Mouse (Mus musculus) kidney, adult 18-20 months (tissue): ENCODE measurements at regions not wholly inside any gene's neighbourhood (a gene's known extent, or its start where the extent isn't known, plus 50 kb on each side); places are given as distances from the start of the nearest gene placed in this dataset.
A peak's percentile ranks its signal among the peaks of the same experiment; 100 is the strongest.
"Not testable (repeated sequence)": the region's sequence is repeated elsewhere in the genome, so short reads cannot be mapped to it uniquely, and the experiment has no call there.

Experiments used
- DNase-seq: peaks from one replicate; pipeline ENCODE4 v3.0.0; 2021

- no peak for DNase-seq
Observed at GRCm38 (mm10) chr11:23079936-23080794, 72.8 kb downstream of the Fam161a start.

GRCm38 (mm10) chr11:23081616-23082015 is 74.3 kb downstream of the Fam161a start:
- DNase-seq = no peak

DNA sequence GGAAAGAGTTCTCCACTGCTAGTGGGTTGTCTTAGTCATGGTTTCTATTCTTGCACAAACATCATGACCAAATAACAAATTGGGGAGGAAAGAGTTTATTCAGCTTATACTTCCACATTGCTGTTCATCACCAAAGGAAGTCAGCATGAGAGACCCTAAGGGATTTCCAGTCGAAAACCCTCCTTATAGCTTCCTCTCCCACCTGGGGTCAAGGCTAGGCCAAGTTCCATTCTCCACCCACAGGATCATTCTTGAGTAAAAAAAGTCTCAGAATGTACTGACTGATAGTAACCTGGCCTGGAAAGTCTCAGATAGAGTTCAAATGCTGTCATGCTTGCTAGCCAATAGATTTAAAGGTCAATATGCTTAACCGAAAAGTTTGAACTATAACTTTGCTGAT is 76.5 kb downstream of the Fam161a start:
- DNase-seq = not testable (repeated sequence)

DNA sequence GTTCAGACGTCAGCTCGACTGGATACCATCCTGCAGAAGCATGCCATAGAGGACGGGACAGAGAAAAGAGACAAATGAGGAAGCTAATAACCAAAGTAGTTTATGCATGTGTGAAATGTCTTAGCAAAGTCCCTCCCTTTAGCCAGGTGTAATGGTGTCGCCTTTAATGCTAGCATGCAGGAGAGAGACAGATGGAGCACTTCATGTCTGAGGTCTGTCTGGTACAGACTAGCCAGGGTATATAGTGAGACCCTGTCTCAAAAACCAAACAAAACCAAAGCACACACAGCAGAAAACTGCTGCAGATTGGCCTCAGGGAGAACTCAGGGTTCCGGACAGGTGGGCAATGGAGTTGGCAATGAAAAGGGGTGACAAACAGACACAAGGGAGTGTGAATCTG is 88.0 kb downstream of the Fam161a start:
- no peak for DNase-seq

- not testable (repeated sequence) for DNase-seq
Observed at GRCm38 (mm10) chr11:23095723-23096122, 88.4 kb downstream of the Fam161a start.

DNA sequence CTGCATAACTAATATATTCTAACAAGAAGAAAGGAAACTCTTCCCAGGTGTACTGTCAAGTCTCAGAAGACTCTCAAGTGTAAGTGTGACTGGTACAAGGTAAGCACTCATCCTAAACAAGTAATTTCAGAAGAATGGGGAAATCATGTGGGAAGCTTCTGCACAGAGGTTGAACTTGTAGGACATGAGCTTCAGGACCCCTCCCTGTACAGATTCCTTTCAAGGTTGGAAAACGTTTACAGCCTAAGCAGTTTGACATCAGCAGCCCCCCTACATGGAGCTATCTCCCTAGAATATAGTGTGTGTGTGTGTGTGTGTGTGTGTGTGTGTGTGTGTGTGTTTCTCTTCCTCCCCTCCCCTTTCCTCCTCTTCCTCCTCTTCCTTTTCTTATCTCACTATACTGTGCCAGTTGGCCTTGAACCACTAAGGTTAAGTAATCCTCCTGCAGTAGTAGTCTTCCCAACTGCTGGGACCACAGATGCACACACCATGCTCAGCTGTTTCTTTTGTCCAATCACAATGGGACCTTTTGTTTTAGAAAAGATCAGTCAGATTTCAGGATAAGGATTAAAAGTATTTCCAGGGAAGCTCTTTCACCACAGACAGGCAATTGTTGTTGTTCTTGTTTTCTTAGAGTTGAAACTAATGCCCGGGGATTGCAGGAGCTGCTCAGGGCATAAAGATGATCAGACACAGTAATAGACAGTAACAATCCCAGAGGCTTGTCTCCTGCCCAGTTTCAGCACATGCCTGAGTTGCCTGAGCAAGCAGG is 89.3 kb downstream of the Fam161a start:
- no peak for DNase-seq

GRCm38 (mm10) chr11:23097223-23097490 is 89.8 kb downstream of the Fam161a start:
- DNase-seq = no peak

- peak; percentile 54 for DNase-seq
Observed at GRCm38 (mm10) chr11:23114636-23115035, 107.3 kb downstream of the Fam161a start.

GRCm38 (mm10) chr11:23120533-23121210 is 113.3 kb downstream of the Fam161a start:
- no peak for DNase-seq

DNA sequence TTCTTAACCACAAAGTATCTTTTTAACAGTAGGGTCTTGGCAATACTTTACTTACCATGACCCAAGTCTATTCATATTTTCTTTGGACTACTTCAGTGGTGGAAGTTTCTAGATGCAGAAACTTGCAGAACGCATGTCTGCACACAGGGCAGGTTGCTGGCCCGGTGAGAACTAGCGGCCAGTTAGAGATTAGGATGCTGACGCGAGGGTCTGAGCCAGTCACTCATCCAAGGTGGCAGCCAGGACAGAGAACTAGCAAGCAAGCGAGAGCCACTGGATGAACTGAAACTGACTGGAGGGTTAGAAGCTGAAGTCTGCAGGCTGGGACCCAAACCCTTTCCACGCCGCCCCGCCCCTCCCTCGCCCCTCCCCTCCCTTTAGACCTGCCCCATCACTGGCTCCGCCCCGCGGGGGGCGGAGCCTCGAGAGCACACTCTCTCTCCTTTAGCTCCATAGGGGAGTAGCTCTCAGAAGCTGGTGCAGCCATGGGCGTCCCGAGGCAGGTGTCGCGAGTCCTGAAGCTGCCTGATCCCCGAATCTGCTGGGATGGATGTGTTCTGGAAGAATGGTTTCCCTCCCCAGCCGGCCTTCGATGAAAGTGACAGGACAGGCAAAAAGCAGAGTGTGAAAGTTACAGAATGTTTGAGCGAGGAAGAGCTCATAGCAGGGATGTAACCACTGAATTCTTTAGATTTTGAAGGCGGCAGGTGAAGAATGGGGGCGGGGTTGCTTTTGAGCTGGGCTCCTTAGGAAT is 117.0 kb downstream of the Fam161a start:
- DNase-seq = peak; percentile 56

DNA sequence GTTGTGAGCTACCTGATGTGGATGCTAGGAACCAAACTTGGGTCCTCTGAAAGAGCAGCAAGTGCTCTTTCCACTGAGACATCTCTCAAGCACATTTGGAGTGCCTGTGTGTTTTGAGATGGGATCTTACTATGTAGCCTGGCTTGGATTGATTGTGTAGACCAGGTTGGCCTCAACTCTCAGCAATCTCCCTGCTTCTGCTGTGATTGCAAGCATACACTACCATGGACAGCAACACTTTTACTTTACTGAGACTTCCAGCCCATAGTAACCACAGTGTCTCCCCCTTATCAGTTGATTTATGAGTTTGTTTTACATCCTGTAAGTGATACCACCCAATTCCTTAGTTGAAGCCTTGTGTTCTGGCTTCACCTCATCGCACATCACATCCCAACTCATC is 123.8 kb downstream of the Fam161a start:
- no peak for DNase-seq

DNA sequence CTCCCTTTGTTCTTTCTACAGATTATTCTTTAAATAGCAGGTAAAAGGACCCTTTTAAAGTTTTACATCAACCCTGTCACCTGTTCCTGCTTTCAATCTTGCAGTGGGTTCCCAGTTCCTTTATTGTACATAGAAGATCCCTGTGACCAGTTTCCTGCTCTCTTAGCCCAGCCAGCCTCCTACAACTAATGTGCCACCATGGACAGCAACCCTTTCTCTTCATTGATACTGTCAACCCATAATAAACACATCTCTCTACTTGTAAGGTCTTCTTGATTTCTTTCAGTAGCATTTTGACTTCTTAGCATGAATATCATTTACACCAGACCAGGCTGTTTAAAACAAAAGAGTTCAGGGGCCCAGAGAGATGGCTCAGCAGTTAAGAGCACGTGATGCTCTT is 124.2 kb upstream of the Xpo1 start:
- DNase-seq = no peak

- DNase-seq = no peak
Observed at GRCm38 (mm10) chr11:23140429-23141099, 115.3 kb upstream of the Xpo1 start.

DNA sequence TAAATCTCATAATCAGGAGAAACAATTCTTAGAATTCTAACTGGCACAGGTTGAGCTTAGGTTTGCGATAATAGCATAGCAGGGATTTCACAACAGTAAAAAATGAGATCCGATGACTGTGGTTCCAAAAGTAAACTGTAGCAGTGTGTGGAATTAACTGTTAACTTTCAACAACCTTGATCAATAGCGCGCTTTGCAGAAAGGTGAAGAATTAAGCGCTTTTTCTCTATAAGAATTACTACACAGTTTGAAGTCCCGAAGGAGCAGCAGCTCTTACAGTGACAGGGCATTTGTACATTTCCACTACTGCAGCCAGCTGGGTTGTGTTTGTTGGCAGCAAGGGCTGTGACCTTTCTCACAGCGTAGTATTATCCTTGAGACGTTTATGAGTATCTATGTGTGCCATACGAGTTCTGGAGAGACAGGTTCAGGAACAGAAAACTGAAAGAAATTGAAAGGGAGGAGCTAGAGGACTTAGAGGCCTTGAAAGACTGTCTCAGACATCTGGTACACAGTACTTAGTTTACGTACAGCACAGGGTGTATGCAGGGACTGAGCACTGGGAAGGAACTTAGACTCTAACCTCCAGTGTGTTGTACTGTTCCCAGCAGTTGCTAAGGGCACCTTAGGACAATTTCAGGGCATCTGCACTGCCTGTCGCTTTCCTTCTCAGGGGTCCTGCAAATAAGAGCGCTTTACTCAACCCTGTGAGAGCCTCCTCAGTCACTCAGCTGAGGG is 114.6 kb upstream of the Xpo1 start:
- DNase-seq = no peak

- no peak for DNase-seq
Observed at GRCm38 (mm10) chr11:23148048-23148596, 107.7 kb upstream of the Xpo1 start.

DNA sequence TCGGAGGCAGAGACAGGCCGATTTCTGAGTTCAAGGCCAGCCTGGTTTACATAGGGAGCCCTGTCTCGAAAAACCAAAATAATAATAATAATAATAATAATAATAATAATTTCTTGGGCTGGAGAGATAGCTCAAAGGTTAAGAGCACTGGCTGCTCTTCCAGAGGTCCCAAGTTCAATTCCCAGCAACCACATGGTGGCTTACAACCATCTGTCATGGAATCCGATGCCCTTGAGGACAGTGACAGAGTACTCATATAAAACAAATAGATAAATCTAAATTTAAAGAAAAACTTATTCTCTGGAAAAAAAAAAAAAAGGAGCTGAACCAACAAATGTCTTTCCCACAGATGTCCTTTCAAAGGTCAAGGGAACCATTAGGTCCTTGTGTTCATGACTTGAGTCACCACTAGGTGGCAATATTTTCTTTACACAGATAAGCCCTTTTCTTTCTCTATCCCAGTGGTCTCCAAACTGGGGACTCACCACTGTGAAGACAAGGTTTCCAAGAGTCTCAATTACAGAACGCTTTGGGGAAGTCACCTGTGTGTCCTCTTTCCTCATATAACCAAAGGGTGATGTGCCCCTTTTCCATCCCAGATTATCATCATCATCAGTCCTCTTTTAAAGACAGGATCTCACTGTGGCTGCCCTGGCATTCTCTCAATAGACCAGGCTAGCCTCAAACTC is 106.1 kb upstream of the Xpo1 start:
- DNase-seq = peak; percentile 7

GRCm38 (mm10) chr11:23154851-23155250 is 101.0 kb upstream of the Xpo1 start:
- DNase-seq = no peak

- DNase-seq = no peak
Observed at GRCm38 (mm10) chr11:23168546-23169218, 87.2 kb upstream of the Xpo1 start.

DNA sequence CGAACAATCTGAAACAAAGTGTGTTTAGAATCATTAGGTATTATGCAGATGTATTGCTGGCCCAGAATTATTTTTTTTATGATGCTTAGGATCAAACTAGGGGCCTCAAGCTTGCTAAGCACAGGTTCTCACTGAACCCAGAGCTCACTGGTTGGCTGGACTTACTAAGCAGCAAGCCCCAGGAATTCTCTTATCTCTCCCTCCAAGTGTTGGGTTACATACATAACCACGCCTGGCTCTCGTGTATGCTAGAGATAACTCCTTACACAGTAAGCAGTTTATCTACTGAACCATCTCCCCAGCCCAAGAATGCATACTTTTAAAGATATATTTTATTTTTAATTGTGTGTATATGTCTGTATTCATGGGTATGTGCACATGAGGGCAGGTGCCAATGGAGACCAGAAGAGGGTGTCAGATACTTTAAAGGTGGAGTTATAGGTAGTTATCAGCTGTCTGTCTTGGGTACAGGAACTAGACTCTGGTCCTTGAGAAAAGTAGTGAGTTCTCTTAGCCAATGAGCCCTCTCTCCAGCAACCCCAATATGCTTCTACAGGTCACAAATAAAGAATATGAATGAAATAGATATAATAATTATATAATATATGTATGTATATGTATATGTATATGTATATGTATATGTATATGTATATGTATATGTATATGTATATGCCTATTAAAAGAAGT is 86.0 kb upstream of the Xpo1 start:
- DNase-seq = no peak

- DNase-seq = no peak
Observed at GRCm38 (mm10) chr11:23170813-23171212, 85.0 kb upstream of the Xpo1 start.
